Mouse (Mus musculus) lung, adult 2 months (tissue): ENCODE measurements around the gene Copg1.

ENCODE experiments used
- CTCF ChIP-seq: fragments of 200-500 bp; IDR thresholded peaks from 2 replicates; pipeline ENCODE4 v1.5.1; 2011; ENCODE audit warnings: mild to moderate bottlenecking, low read length, control low read depth; ENCODE audit not compliant: insufficient read depth
- POLR2A ChIP-seq: fragments of 200-500 bp; IDR thresholded peaks from 2 replicates; pipeline ENCODE4 v1.6.1; 2011; ENCODE audit warnings: low read depth, mild to moderate bottlenecking, control low read depth, low read length, borderline replicate concordance; ENCODE audit errors: extremely low read depth

DNA sequence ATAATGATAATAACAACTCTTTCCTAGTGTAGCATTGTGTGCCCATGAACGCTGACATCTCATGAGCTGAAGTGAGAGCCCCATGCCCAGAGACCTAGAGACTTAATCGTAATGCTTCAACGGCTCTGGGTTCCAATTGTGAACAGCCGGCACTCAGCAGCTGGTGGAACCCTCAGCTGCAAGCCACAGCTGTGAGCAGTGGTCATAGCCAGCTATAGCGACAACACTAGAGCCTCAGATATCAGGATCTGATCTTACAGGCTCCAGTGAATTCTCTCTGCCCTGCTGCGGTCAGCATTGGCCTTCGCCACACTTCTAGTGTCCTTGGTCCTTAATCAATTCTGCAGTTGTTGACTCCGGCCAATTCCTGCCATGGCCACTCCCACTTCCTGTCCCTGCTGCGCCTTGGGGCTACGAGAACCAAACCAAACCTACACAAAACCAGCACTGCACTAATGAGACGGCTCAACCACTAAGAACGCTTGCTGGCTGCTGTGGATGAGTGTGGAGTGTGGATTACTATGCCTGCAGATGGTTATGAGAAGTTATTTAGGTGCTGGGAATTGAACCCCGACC, 11.5 kb upstream of the Copg1 start:
- 0 out of 2 replicates have a peak, but pooled peaks have one; percentile 25 for TF ChIP-seq POLR2A
- TF ChIP-seq CTCF, result no peak
